Mouse (Mus musculus) neural tube, embryonic 10.5 days (tissue): Measurements from ENCODE around the gene Slc2a4.
"Not testable (repeated sequence)": the region's sequence is repeated elsewhere in the genome, so short reads cannot be mapped to it uniquely, and the experiment has no call there.

ENCODE experiments used
- DNase-seq: peaks from one replicate; pipeline ENCODE4 v3.0.0-alpha.2; 2017; ENCODE audit warnings: low spot score; ENCODE audit errors: extremely low spot score

Slc2a4 gene

DNA sequence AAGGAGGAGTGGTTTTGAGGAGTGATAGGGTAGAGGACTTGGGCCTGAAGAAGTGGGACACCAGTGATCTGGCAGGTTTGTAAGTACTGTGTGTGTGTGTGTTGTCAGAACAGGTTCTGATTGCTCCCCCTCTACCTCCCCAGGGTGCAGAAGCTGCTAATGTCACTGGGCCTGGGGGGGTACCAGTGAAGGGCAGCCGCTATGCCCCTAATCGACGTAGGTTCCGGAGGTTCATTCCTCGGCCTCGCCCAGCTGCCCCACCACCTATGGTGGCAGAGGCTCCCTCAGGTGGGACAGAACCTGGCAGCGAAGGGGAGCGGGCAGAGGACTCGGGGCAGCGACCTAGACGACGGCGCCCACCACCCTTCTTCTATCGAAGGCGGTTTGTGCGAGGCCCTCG is 8.3 kb downstream of the Slc2a4 start:
- no peak for DNase-seq

DNA sequence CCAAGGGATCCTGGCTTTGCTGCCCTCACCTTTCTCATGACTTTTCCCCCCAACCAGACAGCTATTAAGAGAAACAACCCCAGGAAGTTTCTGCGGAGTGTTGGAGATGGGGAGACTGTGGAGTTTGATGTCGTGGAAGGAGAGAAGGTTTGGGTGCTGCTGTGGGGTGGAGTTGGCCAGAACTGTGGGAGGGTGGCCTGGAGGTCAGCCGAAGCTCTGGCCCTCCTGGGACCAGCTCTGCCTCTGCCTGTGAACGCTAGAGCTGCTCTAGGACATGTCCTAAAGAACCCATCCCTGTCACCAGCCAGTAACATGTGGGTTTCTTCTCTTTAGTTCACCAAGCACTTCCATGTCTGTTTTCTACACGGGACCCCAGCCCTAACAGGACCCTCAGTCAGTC is 8.8 kb downstream of the Slc2a4 start:
- DNase-seq: no peak

DNA sequence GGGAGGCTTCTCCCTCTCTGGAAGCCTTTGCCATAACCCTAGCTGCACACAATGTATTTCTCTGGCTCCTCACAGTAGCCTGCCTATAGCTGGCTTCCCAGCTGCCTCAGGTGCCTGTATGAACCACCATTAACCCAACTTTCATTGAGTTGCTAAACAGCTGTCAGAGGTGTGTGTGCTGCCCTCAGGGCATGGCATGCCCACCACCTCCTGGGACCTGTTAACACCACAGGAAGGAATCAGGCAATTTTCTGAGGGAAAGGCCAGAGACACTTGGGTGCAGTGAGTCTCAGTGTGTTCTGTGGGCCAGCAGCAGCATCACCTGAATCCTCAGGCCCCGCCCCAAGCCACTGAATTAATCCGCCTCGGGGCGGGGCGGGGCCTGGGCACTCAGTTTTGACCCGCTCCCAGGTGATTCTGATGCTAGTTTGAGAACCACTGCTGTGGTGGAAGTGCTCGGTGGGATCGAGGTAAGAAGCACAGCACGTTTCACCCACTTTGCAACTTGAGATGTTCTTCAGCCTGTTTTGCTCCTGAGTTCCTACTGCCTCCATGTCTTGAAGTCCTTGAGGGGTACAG is 9.5 kb downstream of the Slc2a4 start:
- no peak for DNase-seq

DNA sequence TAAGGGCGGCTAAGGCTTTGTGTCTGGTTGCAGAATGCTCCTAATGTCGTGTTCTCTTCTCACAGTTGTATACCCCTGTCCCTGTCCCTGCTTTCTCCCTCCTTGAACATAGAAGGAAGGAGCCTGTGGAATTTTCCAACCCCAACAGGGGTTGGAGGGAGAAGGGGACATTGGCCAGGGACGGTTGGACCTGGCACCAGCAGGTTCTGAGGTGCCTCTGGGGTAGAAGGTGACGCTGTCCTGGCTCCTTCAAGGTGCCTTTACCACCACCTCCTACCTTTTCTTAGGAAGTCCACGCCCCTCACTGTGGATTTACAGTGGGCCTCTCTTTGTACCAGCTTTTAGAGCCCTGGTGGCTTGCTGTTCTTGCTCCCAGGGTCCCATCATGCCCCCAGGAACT is 10.2 kb downstream of the Slc2a4 start:
- no peak for DNase-seq

DNA sequence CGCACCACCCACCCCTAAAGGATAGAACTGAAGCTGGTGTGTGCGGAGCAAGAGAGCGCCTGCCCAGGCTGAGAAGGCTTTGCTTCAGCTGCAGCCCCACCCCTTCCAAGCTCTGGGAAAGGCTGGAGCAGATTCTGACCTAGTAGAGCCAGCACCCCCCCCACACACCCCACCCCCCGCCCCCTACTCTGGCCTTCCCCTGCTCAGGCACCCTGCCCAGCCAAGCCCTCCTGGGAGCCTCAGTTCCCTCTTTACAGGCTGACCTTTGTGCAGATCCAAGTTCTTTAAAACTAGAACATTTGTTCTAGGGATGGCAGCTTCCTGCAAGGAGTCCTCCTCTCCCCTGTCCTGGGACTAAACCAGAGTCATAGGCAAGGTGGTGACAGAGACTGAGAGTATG is 10.6 kb downstream of the Slc2a4 start:
- no peak for DNase-seq

DNA sequence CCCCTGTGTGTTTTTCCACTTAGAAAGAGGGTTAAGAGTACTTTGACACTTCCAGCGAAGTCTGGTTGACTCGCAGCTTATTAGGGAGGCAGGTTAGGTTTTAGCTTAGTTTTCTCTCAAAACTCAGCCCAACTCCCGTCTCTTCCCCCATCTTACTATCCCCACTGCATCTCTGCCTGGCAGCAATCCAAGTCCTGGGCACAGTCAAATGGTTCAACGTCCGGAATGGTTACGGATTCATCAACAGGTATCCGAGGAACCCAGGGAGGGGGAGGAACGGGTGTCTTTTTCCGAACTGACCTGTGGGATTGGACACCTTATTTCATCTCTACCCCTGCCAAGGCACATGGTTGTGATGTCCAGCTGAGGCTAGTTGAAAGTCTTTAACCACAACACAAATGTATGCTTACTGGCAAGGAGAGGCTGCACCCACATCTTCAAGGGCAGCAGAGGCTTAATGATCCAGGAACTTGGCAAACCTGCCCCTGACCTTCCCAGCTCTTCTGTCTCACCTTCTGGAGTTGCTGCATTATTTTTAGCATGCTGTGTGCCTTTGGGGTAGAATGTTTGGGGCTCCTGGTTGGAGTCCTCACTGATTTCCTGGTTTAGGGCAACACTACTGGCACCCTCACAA is 11.2 kb downstream of the Slc2a4 start:
- no peak for DNase-seq

DNA sequence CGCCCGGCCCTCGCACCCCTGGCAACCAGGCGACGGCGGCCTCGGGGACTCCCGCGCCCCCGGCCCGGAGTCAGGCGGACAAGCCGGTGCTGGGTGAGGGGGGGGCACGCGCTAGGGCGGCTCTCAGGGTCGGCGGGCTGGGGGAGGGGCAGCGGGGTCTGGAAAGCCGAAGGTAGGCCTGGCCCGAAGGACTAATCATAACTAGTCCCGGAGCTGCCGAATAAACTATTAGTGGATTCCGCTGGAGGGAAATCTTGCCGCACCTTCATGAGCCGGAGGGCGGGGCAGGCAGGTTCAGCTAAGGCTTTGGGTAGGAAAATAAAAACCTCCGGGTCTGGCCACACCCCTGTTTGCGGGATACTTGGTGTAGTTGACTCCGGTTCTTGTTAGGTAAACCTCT is 11.8 kb downstream of the Slc2a4 start:
- DNase-seq: peak; percentile 40

DNA sequence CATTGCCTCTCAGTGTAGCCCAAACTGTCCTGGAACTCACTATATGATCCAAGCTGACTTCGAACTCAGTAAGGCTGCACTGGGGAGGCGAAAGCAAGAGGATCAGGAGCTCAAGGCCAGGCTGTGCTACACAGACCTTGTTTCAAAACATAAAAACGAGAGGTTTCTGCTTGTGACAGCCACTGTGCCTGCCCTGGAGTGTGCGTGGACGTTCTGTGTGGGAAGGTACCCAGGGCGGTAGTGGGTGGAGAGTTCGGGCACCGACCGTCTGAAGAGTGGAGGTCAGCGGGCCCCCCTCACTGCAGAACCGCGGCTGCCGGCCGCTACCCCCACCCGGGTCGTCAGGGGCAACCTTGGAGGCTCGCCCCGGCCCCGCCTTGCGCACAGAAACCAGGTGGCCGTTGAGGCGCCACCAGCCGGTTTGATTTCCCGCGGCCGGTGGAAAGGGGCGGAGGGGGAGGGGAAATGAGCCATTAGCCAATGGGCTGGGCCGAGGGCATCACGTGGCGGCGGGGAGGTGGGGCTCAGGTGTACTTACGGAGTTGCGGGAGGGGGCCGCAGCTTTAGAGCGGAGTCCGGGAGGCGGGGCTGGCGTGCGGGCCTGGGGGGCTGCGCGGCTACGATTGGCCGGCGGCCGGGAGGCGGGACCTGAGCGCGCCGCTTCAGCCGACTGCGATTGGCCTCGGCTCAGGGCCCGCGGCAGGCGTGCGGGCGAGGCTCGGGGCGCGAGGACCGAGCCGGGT is 12.7 kb downstream of the Slc2a4 start, which contains the start of gene Ybx2:
Gene Ybx2 (plus strand): TSS at position 660 of the 743 bp plus-strand sequence.
- peak; percentile 89 for DNase-seq

DNA sequence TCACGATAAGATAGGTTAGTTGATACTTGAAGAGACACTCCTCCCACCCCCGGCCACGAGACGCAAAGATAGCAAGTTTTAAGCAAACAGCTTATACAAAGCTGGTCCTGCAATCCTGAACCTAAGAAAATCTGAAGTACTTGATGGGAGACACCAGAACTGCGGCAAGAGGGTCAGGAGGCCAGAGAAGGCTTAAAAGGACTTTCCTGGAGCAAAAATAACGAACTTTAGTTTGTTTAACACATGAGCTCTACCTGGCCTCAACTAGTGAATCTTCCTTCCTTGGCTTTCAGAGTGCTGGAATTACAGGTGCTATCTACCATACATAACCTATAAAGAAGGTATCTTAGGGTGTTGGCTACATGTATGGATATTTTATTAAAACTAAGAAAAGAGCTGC is 13.3 kb downstream of the Slc2a4 start:
- DNase-seq: no peak

DNA sequence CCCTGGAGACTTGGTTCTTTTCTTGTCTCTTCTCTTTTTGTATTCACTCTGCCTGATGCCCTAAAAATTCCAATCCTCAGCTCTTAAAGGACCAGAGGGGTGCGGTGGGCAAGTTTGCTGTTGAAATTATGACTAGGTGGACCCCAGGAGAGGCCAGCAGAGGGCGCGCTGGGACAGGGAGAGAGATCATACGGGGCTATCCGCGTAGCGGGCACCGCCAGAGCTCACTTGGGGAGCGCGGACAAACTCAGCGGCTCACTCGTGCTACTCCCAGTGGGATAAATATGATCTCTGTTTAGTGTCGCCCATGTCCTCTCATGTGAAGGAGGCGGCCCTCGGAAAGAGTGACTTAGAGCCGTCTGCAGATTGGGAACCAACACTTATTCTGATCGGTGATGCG is 13.8 kb downstream of the Slc2a4 start:
- DNase-seq: peak; percentile 96

DNA sequence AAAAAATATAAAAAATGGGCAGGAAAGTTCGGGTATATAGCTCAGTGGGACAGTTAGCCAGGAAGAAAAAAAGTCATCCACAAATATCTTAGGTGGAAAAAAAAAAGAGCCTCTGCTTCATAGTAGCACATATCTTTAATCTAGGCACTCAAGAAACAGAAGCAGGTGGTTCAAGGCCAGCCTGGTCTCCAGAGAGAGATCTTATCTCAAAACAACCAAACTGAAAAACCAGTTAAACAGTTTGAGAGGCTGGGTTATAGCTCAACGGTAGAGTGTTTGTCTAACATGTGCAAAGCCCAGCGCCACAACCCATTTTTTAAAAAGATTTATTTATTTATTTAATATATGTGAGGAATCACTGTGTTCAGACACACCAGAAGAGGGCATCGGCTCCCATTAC is 14.9 kb downstream of the Slc2a4 start:
- no peak for DNase-seq

DNA sequence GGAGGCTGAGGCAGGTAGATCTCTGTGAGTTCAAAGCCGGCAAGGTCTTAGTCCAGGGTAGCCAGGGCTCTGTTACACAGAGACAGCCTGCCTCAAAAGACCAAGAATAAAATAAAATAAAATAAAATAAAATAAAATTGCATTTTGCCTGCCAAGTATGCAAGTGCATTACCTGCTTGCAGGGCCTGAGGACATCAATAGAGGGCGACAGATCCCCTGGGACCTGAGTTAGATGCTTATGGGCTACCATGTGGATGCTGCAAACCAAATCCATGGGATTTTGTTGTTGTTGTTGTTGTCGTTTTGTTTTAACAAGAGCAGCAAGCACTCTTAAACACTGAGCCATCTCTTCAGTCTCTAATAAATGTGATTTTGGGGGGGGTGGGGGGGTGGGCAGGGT is 15.7 kb downstream of the Slc2a4 start:
- no peak for DNase-seq

DNA sequence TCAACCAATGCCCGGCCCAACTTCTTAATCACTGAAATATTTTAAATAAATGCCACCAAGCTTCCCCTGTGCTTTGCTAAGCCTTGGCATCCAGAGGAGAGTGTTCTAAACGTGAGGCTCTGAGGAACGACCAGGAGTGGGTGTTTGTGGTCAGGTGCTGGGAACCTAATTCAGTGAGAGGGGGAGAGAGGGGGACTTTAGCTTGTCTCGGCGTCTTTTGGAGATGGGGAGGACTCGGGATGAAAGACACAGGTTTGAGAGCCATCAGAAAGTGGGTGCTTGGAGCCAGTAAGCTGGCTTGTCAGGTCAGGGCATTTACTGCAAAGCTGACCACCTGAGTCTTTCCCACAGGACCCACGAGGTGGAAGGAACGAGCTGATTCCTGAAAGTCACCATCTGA is 16.2 kb downstream of the Slc2a4 start:
- DNase-seq: no peak

DNA sequence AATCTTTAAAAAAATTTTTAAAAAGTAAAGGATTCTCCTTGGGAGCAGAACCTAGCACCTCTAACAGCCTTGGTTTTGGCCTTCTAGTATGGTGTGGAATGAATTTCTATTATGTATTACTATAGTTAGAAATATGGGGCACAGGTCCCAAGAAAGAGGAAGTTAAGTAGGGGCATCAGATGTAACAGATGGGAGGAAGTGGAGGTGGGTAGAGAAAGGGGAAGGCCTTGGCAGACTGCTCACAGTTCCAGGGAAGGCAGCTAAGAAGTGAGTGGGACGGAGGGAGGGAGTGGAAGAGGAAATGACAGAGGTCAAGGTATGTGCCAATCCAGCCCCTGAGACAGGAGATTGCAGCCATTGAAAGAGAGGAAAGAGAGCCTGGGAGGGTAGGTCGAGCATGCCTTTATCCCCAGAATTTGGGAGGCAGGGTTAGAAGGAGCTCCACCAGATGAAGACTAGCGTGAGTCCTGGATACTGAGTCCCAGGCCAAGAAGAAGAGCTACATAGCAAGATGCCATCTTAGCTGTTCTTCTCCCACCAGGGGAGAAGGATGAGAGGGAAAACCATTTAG is 16.9 kb downstream of the Slc2a4 start:
- DNase-seq: no peak

DNA sequence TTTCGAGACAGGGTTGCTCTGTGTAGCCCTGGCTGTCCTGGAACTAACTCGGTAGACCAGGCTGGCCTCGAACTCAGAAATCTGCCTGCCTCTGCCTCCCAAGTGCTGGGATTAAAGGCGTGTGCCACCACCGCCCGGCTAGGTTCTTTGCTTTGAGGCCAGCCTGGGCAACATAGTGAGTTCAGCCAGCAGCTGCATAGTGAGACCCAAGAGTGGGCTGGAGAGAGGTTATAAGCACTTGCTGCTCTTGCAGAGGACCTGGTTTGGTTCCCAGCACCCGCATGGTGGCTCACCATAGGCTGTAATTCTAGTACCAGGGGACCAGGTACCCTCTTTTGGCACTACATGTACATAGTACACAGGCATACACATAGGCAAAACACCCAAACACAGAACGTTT is 17.8 kb downstream of the Slc2a4 start:
- DNase-seq: not testable (repeated sequence)

DNA sequence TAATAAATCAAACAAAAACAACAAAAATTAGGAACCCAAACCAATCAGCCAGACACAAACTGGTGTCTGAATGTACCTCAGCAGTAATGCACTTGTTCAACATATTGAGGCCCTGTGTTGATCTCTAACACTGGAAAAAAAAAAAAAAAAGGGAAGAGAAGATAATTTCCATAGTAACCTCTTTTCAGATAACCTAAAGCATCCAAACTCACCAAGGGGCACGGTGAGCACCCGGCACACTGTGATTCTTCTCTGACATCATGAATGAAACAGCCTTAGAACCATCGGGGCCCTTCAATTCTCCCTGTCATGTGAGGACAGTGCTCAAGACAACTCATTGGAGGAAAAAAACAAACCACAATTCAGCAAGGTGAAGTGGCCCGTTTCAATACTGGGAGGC is 18.3 kb downstream of the Slc2a4 start:
- DNase-seq: no peak

DNA sequence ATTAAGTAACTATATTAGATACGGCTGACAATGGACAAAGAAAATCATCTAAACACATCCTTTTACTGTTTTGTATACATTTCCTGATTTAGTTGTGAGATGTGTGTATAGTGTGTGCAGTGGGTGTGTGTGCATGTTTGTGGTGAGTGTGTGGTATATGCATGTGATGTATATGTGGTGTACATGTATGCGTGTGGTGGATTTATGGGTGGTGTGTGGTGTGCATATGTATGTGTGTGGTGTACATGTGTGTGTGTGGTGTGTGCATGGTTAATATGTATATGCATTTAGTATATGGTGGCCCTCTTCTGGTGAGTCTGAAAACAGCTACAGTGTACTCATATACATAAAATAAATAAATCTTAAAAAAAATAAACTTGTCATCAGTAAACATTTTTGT is 20.5 kb downstream of the Slc2a4 start:
- no peak for DNase-seq

DNA sequence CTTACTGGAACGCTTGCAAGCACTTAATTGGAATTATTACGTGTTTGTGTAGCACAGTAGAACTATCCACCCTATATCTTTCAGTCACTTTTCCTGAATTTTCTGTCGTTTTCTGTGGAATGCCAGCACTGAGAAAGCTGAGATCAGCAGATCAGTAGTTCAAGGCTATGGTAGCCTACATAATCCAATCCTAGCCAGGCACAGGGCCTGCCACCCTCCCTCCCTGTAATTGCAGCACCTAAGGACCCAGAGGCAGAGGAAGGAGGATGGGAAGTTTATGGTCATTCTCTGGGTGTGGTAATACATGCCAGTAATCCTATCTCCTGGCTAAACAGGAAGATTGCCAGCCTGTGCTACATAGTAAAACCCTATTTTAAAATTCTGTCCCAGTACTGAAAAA is 25.2 kb downstream of the Slc2a4 start:
- DNase-seq: no peak

DNA sequence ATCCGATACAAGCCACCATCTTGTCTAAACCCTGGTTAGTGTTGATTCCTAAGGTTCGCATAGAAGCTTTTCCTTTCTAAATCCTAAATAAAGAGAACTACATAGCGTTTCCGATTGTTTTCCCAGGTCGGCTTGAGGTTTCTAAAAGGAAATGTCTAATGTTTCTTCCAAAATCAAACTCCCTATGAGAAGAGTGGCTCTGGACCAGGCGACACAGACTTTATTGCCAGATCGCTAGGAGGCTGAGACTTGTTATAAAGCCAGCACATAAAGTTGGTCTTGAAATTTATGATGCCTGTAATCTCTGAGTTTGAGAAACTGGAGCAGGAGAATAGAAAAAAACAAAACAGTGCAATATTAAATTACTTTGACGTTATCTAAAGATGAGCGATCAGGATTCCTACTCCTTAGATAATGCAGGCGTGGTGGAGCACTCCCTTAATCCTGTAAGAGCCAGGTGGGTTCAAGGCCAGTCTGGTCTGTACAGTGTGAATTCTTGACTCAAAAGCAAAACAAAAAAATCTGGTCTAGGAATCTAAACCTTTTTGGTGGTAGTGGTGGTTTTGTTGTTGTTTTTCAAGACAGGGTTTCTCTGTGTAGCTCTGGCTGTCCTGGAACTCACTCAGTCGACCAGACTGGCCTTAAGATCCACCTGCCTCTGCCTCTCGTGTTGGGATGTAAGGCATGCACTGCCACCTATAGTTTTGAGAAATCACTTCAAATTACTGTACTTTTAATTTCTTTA is 25.8 kb downstream of the Slc2a4 start:
- no peak for DNase-seq

DNA sequence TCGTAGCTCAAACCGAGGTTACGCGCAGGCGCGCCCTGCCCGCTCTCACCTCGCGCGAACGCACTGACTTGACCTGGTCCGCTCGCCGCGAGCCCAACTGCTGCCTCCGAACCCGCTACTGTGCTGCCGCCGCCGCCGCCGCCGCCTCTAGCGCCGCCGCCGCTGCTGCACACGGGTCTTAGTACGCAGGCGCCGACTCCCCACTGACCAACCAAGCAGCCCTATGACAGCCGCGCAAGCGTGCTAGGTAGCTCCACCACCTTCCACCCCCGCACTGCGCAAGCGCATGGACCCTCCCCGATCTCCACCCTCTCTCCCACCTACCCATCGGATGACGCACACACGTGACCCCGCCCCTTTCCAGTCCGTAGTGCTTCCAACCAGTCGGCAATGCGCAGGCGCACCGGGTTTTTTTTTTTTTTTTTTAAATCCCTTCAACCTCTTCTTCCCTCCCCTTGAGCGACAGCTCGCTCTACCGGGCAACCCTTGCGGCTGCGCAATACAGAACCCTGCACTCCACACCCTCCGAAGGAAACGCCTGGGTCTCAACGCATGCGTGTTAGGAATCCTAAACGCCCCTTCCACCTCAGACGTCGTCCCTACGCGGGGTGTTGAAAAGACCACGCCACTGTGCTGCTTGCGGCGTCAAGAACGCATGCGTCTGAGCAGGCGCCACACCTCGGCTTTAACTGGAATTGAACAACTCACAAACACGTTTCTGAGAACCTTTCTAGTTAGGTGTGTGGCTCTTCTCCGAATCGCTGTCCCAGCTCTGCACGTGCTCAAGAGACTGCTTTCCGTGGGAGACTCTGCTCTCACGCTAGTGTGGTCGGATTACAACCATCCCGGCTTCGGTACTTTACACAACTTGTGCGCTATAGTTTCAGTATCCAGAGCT is 26.6 kb downstream of the Slc2a4 start, which contains the start of gene Eif5a:
Gene Eif5a (minus strand): TSS at position 845 of the 898 bp plus-strand sequence.
- DNase-seq: peak; percentile 100
